Mouse (Mus musculus) lung, postnatal 36 days (tissue): Measurements from ENCODE around the gene Cox6a2.

Source experiments
- DNase-seq: peaks from one replicate; pipeline ENCODE4 v3.0.0; 2022; ENCODE audit warnings: mixed read lengths

The Cox6a2 gene

DNA sequence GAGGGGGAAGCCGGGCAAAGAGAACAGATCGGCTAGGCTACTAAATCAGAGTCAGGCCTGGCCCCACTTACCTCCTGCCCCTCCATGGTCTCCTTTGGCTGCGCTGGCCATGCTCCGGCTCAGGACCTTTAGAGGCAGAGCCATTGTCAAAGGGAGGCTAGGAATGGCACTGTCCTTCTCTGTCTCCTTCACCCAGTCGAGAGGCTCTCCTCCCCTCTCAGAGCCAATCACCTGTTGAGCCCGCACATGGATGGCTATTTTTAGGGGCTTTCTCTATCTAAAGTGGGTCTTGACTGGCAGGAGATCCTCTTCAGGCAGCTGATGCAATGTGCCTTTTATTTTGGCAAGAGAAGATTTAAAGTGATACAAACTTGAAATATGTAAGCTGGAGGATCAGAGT lies at the start of gene Cox6a2:
Cox6a2 (minus strand) TSS at position 236 of the 400 bp plus-strand sequence.
- peak; percentile 54 for DNase-seq

DNA sequence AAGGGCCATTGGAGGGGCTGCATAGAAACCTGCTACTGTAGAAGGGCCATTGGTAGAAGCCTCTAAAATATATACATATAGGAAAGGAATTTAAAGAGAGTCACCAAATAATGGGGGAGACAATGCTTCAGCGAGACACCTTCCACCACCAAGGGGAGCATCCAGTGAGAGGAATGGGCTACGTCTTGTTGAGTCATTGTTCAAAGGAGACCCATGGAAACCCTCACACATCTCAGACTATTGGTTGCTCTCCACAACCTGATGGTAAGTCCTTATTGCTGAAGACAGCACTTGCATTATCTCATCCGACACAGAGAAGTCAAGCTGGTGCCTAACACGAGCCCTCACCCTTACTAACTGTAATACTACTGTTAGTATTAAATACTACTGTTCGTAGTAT lies 49.6 kb upstream of the Cox6a2 start:
- DNase-seq: no peak

DNA sequence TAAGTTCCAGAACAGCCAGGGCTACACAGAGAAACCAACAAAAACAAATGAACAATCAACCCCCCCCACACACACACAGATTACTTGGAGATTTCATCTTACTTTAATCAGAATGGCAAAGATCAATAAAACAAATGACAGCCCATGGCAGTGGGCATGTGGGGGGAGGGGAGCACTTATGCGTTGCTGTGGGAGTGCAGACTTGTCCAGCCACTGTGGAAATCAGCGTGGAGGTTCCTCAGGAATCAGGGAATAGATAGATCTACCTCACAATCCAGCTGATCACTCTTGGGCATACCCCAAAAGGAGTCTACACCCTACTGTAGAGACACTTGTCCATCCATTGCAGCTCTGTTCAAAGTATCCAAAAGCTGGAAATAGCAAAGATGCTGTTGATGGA lies 48.8 kb upstream of the Cox6a2 start:
- no peak for DNase-seq

DNA sequence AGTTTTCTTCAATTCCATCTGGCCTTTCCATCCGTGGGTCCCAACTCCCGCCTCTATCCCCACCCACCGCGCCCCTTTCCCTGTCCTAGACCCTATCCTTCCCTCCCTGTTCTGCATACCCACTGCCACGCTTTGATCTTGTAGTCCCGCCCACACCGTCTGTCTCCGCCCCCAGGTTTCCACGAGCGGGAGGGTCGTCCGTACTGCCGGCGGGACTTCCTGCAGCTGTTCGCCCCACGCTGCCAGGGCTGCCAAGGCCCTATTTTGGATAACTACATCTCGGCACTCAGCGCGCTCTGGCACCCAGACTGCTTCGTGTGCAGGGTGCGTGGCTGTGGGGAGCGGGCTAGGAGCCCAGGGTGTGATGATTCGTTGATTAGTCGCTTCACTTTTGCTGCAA lies 46.4 kb upstream of the Cox6a2 start:
- peak; percentile 28 for DNase-seq

DNA sequence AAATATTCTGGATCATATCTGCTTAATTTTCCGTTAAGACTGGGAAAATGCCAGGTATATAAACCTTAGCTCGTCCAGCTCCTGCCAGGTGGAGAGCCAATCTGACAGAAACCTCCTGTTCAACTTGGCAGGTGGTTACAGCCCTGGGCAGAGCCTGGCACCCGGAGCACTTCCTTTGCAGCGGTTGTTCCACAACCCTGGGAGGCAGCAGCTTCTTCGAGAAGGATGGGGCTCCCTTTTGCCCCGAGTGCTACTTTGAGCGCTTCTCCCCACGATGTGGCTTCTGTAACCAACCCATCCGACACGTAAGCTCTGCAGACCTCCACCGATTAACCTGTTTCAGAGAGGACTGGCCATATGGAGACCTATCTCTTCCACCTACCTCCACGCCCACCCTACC lies 45.8 kb upstream of the Cox6a2 start:
- no peak for DNase-seq

DNA sequence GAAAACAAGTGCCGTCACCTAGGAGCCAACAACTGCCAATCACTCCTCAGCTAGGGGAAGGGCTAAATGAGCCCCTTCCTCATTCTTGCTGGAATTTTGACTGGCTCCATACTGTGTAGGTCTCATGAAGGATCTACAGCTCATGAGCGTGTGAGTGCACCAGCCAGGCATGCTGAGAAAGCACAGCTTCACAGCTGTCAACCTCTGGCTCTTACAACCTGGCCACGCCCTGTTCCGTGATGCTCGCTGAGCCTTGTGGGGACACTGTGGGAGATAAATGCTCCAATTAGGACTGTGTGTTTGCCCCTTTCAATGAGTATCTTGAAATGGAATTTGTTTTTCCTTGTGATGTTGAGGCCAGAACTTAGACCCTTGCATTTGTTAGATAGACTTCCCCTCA lies 43.8 kb upstream of the Cox6a2 start:
- no peak for DNase-seq

DNA sequence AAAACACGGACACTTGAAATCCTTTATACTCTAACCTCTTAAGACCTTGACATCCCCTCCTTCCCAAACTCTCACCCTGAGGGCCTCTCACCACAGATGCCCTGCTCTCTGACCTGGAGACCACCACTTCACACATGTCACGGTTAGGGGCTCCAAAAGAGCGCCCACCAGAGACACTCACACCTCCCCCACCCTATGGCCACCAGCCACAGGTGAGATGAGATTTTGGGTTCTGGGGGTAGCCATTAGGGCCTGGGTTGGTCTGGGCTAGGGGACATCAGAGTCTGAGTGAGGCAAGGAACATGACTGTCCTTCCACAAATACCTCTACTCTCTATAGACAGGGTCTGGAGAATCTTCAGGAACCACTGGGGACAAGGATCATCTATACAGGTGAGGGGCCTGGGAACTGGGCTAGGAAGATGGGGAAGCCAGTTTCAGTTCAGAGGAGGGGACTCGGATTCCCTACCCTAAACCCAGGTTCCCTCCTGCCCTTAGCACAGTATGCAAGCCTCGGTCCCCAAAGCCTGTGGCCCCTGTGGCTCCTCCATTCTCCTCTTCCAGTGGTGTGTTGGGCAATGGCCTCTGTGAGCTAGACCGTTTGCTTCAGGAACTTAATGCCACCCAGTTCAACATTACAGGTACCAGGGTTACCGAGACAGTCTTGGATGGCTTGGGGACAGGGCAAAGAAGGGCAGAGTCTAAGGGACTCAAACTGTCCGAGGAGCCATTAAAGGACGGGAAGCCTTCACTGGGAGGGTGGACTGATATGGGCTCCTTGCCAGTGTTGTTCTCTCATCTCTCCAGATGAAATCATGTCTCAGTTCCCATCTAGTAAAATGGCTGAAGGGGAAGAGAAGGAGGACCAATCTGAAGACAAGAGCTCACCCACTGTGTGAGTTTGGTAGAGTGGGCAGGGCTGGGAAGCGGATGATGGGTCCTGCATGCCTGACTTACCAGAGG lies 42.2 kb upstream of the Cox6a2 start:
- DNase-seq: no peak

DNA sequence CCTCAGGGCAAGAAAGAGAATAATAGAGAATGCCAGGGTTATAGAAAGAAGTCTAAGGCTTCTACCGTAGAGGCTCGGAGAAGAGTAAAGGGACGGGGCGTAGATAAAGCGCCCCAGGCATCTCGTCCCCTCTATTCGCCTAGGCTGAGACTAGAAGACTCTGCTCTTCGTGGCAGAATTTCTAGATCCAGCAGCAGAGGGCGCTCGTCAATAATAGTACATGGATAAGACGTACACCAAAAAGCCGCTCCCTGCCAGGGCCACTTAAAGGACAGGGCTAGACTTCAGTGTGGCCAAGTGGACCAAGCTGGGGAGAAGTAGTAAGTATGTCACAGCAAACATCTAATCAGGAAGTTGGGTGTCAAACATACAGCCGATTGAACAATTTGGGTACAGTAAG lies 41.3 kb upstream of the Cox6a2 start:
- peak; percentile 97 for DNase-seq

DNA sequence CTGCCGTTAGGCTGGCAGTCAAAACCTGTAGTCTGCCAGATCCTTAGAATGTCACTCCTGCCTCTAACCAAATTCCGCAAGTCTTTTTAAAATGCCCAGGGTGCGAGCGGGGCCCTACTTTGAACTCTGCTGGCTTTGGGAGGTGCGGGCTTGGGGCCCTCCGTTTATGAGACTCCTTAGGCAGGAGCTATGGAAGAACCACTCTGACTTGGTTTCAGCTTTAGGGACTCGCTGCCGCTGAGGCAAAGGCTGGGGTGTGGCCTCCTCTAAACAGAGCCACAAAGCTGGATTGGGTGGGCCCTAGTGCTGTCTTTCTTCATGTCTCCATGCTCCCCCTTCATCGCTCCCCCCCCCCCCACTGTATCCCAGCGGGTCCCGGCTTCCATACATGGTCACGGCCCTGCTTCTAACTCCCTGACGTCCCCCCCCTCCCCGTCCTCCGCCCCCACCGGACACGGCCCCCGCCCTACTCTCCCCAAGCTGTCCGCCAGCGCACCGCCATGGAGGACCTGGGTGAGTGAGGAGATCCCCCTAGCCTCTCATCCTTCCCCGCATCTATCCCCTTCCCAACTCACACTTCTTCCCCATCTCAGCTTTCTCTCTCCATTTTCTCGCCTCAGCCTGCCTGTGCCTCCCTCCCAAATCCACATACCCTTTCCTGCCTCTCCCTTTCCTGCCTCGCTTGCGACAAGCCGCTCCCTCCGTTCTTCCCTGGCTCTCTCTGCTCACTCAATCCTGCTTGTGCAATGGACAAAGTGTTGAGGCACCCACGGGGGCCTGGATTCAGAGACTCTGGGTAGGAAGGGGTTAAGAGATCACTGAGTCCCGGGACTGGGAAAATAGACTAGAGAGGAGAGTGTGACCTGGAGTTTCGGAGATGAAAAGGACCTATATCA lies 40.6 kb upstream of the Cox6a2 start, which contains the start of gene Tgfb1i1:
Tgfb1i1 (plus strand) TSS at position 317 of the 896 bp plus-strand sequence.
- peak; percentile 84 for DNase-seq

DNA sequence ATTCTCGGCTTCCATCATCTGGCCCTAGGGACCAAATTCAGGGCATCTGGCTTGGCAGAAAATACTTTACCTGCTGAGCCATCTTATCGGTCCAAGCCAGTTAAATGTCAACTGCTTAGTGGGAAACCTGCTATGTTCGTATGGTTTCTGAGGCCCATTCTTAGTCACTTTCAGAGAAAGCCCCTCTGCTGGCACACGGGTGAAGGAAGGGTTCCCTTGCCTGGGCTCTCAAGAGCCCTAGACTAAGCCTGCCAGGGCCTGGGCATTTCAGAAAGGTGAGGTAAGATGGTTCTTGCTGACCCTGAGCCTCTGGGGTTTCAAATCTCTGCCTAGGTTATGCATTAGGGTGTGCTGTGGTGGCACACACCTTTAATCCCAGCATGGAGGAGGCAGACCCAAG lies 39.4 kb upstream of the Cox6a2 start:
- no peak for DNase-seq

DNA sequence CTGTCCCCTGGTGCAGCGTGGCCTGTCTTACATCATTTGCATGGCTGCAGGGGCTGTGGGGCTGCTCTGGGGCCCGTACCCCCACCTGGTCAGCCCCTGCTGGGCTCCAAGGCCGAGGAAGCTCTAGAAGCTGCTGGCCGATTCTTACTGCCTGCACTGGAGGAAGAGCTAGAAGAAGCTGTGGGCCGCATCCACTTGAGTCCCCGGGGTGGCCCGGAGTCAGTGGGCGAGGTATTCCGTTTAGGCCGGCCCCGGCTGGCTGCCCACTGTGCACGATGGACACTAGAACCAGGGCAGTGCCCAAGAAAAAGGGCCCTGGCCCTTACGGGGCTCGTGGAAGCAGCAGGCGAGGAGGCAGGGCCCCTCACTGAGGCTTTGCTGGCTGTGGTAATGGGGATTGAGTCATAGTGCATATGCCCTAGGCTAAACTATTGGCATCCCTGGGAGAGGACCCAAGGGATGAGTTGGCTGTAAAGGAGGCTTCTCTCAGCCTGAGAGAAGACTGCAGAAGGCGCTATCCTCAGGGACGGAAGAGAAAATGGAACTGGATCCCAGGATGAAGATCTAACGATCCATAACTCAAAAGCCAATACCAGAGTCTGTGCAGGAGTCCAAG lies 38.3 kb upstream of the Cox6a2 start:
- no peak for DNase-seq

DNA sequence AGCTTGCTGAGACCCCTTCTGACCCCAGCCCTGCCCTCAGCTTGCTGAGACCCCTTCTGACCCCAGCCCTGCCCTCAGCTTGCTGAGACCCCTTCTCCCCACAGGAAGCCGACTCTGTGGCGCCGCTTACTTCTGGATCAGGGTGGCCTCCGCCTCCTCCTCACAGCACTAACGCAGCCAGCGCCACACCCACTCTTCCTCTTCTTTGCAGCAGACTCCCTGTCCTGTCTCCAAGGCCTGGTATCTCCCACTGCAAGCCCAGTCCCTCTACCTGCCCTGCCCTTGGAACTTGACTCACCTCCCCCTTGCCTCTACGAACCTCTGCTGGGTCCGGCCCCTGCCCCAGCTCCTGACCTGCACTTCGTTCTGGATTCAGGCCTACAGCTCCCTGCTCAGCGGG lies 37.7 kb upstream of the Cox6a2 start:
- DNase-seq: peak; percentile 38

DNA sequence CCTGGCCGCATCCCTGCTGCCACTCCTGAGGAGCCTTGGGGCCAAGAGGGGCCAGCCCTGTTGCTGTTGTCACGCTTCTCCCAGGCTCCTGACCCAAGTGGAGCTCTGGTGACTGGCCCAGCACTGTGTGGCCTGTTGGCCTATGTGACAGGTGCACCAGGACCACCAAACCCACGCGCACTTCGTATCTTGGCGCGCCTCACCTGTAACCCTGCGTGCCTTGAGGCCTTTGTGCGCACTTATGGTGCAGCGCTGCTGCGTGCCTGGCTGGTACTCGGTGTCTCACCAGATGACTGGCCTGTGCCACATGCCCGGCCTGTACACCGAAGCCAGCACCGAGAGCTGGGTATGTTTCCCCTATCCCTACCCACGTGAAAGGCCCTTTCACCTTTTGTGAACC lies 36.1 kb upstream of the Cox6a2 start:
- no peak for DNase-seq

DNA sequence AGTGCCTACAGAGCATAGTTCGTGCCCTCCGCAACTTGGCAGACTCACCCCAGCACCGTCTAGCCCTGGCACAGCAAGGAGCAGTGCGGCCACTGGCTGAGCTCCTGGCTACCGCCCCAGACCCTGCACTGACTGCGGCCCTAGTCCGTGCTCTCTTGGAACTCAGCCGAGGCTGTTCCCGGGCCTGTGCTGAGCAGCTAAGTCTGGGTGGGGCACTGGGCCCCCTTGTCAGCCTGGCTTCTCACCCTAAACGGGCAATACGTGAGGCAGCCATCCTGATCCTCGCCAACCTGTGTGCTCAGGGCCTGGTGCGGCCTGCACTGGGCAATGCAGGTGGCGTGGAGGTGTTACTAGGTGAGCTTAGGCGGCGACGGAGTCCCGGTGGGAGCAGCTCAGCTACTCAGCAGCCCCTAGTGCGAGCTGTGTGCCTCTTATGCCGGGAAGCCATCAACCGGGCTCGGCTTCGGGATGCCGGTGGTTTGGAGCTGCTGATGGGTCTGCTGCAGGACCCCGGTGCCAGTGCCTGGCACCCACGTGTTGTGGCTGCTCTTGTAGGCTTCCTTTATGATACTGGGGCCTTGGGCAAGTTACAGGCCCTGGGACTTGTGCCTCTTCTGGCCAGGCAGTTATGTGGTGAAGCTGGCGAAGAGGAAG lies 34.1 kb upstream of the Cox6a2 start:
- no peak for DNase-seq

DNA sequence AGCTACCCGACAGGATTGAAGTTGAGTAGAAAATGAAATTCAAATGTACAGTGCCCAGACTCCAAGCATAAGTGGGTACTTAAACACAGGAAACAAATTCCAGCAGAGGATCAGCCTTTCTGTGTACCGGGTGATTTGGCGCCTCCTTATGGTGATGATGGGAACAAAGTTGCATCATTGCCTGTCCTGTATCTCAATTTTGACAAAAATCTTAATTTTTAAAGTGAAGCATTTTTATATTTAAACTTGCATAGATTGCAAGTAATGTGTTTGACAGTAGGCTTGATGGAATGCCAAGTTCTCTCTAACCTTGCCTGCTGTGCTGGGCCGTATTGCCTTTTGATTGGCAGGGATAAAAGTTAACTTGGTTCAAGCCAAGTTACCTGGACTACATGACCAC lies 32.8 kb upstream of the Cox6a2 start:
- DNase-seq: peak; percentile 78

DNA sequence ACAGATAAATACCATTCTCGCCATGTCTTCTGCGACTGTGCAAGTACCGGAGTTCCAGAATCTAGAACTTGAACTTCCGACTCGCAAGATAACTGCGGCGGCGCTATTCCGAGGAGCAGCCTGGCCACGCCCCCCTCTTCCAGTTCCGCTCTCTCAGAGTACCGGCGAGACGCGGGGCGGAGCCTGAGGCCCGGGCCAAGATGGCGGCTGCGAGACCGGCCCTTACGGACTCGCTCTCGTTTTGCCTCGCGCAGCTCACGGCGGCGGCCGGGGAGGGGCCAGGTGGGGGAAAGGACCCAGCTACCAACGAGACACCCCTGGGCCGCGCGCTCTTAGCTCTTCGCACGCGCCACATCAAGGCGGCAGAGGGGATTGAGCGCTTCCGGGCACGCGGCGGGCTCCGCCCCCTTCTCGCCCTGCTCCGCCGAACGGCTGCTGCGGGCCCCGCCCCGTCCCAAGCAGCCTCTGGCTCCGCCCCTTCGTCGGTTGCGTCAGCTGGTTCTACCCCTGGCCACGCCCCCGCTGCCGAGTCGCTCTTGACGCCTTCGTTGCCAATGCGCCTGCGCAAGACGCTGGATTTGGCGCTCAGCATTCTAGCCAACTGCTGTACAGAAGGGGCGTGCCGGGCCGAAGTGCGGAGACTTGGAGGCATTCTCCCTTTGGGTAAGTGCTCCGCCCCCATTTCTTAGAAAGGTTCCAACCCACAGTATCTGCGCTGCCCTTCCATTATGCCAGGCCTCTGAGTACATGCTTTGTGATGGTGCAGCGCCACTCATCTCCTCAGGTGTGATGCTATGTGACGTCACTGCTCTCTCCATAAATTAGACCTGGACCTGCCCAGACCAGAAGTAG lies 32.0 kb upstream of the Cox6a2 start, which contains the start of gene 9130023H24Rik:
9130023H24Rik (minus strand) TSS at position 105 of the 852 bp plus-strand sequence.
- DNase-seq: peak; percentile 99

DNA sequence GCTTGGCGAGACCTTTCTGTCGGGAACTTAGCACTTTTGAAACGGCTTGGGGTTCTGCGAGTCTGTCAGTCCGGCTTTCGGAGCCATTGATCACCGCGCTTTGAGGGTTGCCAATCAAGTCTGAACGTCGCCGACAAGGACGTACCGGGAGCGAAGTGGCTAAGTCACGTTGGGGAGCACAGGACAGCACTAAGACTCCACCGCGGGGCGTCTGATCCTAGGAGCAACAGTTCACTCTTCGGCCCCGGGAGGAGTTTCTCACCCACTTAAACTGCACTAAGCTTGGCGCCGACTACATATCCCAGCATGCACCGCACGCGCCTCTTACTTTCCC lies 31.4 kb upstream of the Cox6a2 start:
- DNase-seq: no peak

DNA sequence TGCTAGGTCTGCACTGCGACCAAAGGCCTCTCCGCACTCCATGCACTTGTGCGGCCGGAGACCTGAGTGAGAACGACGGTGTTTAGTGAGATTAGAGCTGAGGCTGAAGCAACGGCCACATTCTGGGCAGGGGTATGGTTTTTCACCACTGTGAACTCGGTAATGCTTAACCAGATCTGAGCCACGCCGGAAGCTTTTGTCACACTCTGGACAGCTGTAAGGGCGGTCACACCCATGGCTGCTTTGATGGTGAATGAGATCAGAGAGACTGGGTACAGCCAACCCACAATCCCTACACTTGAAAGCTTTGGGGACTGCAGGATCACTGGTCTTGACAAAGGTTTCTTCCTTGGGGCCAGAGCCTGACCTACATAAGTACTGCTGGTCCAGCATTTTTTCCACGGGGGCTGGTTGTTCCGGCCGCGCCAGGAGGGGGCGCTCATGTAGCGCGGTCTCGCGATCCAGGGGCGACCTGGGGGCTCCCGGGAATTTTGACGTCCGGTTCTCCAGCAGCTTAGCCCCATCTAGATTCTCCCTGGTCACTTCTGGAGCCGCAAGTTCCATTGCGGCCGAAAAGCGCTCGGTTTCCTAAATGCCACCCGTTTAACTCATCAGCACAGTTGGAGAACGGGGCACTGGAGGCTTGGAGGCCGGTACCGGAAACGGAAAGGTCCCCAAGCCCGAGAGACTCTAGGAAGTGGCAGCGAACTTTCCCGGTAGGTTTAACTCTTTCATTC lies 30.8 kb upstream of the Cox6a2 start, which contains the start of gene Armc5:
Armc5 (plus strand) TSS at position 487 of the 737 bp plus-strand sequence.
- DNase-seq: peak; percentile 88

DNA sequence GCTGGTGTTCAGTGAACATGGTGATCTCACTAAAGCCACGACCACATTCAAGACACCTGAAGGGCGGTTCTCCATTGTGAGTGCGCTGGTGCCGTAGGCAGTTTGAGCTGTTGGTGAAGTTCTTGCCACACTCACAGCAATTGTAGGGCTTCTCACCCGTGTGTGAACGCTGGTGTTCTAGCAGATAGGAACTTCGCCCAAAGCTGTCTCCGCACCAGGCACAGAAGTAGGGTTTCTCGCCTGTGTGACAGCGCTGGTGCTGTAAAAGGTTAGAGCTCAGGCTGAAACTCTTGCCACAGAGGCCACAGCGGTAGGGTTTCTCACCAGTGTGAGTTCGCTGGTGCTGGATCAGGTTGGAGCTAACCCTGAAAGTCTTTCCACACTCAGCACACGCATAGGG lies 30.2 kb upstream of the Cox6a2 start:
- no peak for DNase-seq

DNA sequence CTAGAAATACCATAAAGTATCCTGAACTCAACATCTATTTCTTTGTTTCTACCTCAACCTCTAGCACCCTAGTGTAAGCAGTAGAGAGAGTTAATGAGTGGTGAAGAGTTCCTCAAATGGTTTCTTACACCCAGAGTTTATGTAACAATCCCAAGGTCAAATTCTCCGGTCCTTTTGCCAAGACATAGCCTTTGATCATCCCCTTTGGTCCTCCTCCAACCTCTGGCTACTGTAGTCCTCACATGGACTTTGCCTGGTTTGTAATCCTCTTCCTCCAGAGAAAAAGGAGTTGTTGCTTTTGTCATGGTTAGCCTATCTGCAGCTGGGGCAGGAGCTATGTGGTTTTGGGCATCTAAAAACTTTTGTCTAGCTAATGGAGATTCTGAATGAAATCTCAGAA lies 29.3 kb upstream of the Cox6a2 start:
- DNase-seq: no peak

DNA sequence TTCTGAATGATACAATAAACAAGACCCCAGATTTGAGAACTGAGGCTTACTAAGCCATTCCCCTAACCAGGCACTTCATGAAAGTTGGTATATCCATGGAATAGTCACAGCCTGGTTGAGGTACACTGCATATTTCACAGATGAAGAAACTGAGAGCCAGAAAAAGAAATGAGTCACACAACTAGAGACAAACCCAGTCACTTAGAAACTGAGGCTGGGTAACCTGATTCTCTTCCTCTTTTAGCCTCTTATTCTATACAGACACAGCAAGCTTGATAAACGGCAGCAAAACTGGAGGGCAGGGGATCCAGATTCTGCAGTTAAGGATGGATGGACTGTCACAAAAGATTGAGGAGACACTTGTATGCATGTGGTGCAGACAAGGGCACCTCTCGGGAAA lies 28.6 kb upstream of the Cox6a2 start:
- DNase-seq: no peak
